Mouse (Mus musculus): ENCODE measurements around the gene Ifitm1. TPM values are rescaled to one million over a fixed set of nuclear protein-coding genes. Genes with fewer than 3 reads are reported as not detected.
"Not testable (repeated sequence)": the region's sequence is repeated elsewhere in the genome, so short reads cannot be mapped to it uniquely, and the experiment has no call there.

Ifitm1 gene
- polyA plus RNA-seq, 1 experiment from 2014 or later, result 20.1 TPM

GRCm38 (mm10) chr7:140971479-140972171 is 4.6 kb downstream of the Ifitm1 start:
- no peak for DNase-seq (ENCODE audit: low spot score)
- Histone ChIP-seq H3K27me3 (ENCODE audit: control insufficient read depth, insufficient read depth, low read length) (no peaks in the 10 kb centered on the region), H3K9me3 (replicated peaks; ENCODE audit: control insufficient read depth, low read length) (no peaks in the 10 kb centered on the region), H3K36me3 (replicated peaks; ENCODE audit: control insufficient read depth, insufficient read depth, low read depth, low read length) (no peaks in the 10 kb centered on the region), H3K4me3 (ENCODE audit: low read depth, low read length) (no peak overlapping the region), H3K9ac (replicated peaks; ENCODE audit: low read length) (no peak overlapping the region), H3K4me1 (ENCODE audit: control insufficient read depth, insufficient read depth, low read length) (peaks cover 3% of the 10 kb centered on the region), H3K27ac (replicated peaks; ENCODE audit: low read depth, low read length) (no peak overlapping the region), H3K4me2 (ENCODE audit: low read depth, low read length) (no peak overlapping the region)
- no peak for ATAC-seq (replicated peaks; ENCODE audit: insufficient number of reproducible peaks, low FRiP score, low TSS enrichment, low read depth)
- 80% methylated on average over 8 of the region's 8 CpGs for WGBS

GRCm38 (mm10) chr7:140973396-140974165 is 6.6 kb downstream of the Ifitm1 start:
- H3K36me3 ChIP-seq (replicated peaks; ENCODE audit: control insufficient read depth, insufficient read depth, low read depth, low read length), result no peaks in the 10 kb centered on the region
- peaks cover 3% of the 10 kb centered on the region; the same call in 1 of the 2 replicates for H3K4me1 ChIP-seq (ENCODE audit: control insufficient read depth, insufficient read depth, low read length)
- H3K27ac ChIP-seq (replicated peaks; ENCODE audit: low read depth, low read length), result no peak overlapping the region
- H3K9me3 ChIP-seq (replicated peaks; ENCODE audit: control insufficient read depth, low read length), result no peaks in the 10 kb centered on the region
- no peaks in the 10 kb centered on the region for H3K27me3 ChIP-seq (ENCODE audit: control insufficient read depth, insufficient read depth, low read length)
- WGBS, result 33% methylated on average over 14 of the region's 14 CpGs
- ATAC-seq (replicated peaks; ENCODE audit: insufficient number of reproducible peaks, low FRiP score, low TSS enrichment, low read depth) (no peak), DNase-seq (ENCODE audit: low spot score) (no peak)
- H3K4me3 ChIP-seq (ENCODE audit: low read depth, low read length), result no peak overlapping the region
- no peak overlapping the region for H3K4me2 ChIP-seq (ENCODE audit: low read depth, low read length)
- no peak overlapping the region for H3K9ac ChIP-seq (replicated peaks; ENCODE audit: low read length)

GRCm38 (mm10) chr7:140974940-140975339 is 7.9 kb downstream of the Ifitm1 start:
- 11% methylated on average over 9 of the region's 9 CpGs for WGBS
- H3K9me3 ChIP-seq (replicated peaks; ENCODE audit: control insufficient read depth, low read length), result no peaks in the 10 kb centered on the region
- no peaks in the 10 kb centered on the region for H3K27me3 ChIP-seq (ENCODE audit: control insufficient read depth, insufficient read depth, low read length)
- H3K4me1 ChIP-seq (ENCODE audit: control insufficient read depth, insufficient read depth, low read length), result no peaks in the 10 kb centered on the region
- no peak for ATAC-seq (replicated peaks; ENCODE audit: insufficient number of reproducible peaks, low FRiP score, low TSS enrichment, low read depth)
- H3K36me3 ChIP-seq (replicated peaks; ENCODE audit: control insufficient read depth, insufficient read depth, low read depth, low read length), result no peaks in the 10 kb centered on the region
- H3K4me3 ChIP-seq (ENCODE audit: low read depth, low read length), result no peak overlapping the region
- H3K9ac ChIP-seq (replicated peaks; ENCODE audit: low read length), result no peak overlapping the region
- DNase-seq (ENCODE audit: low spot score), result no peak
- H3K27ac ChIP-seq (replicated peaks; ENCODE audit: low read depth, low read length), result no peak overlapping the region
- H3K4me2 ChIP-seq (ENCODE audit: low read depth, low read length), result no peak overlapping the region

DNA sequence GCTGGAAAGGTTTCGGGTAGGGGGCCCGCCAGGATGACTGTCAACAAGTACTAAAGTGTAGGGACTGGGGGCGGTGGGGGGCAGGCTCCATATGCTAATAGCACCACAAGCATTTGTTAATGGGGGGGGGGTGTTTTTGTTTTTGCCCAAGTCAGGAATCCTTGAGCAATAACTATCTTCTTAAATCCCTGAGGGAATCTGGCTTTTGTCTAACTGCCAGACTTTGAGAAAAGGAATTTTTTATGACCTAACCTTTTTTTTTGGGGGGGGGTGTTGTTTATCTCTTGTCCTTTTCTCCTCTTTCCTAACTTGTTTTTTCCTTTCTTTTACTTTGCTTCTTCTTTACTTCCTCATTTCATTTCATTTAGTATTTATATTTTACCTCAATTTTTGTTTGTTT is 8.4 kb downstream of the Ifitm1 start:
- whole genome bisulfite sequencing, result 21% methylated on average over 3 of the region's 3 CpGs
- no peaks in the 10 kb centered on the region for H3K9me3 ChIP-seq (replicated peaks; ENCODE audit: control insufficient read depth, low read length)
- DNase-seq (ENCODE audit: low spot score) (no peak), ATAC-seq (replicated peaks; ENCODE audit: insufficient number of reproducible peaks, low FRiP score, low TSS enrichment, low read depth) (no peak)
- H3K4me3 ChIP-seq (ENCODE audit: low read depth, low read length), result no peak overlapping the region
- no peaks in the 10 kb centered on the region for H3K27me3 ChIP-seq (ENCODE audit: control insufficient read depth, insufficient read depth, low read length)
- H3K27ac ChIP-seq (replicated peaks; ENCODE audit: low read depth, low read length), result no peak overlapping the region
- no peak overlapping the region for H3K9ac ChIP-seq (replicated peaks; ENCODE audit: low read length)
- no peak overlapping the region for H3K4me2 ChIP-seq (ENCODE audit: low read depth, low read length)
- no peaks in the 10 kb centered on the region for H3K36me3 ChIP-seq (replicated peaks; ENCODE audit: control insufficient read depth, insufficient read depth, low read depth, low read length)
- H3K4me1 ChIP-seq (ENCODE audit: control insufficient read depth, insufficient read depth, low read length), result no peaks in the 10 kb centered on the region

DNA sequence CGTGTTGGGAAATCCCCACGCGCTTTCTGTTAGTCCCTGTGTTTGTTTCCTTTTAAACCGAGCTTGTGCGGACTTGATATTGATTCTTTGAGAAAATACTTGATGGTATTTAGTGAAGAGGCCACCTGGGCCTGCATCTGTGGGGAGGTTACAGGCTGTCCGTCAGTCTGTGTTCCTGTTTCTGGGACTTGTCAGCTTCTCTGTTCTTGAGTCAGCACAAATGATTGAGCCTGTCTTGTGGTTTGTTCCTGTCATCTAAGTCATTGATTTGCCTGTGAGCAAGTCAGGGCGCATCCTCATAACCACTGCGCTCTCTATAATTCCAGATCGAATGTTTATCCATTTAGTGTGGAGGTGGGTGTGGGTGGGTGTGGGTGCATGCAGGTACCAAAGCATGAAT is 9.7 kb downstream of the Ifitm1 start:
- H3K9ac ChIP-seq (replicated peaks; ENCODE audit: low read length); ATAC-seq (replicated peaks; ENCODE audit: insufficient number of reproducible peaks, low FRiP score, low TSS enrichment, low read depth); H3K9me3 ChIP-seq (replicated peaks; ENCODE audit: control insufficient read depth, low read length); H3K4me3 ChIP-seq (ENCODE audit: low read depth, low read length); H3K36me3 ChIP-seq (replicated peaks; ENCODE audit: control insufficient read depth, insufficient read depth, low read depth, low read length); H3K4me1 ChIP-seq (ENCODE audit: control insufficient read depth, insufficient read depth, low read length); H3K27ac ChIP-seq (replicated peaks; ENCODE audit: low read depth, low read length); H3K27me3 ChIP-seq (ENCODE audit: control insufficient read depth, insufficient read depth, low read length); H3K4me2 ChIP-seq (ENCODE audit: low read depth, low read length); DNase-seq (ENCODE audit: low spot score): not testable (repeated sequence)
- 90% methylated on average over 9 of the region's 9 CpGs for WGBS

DNA sequence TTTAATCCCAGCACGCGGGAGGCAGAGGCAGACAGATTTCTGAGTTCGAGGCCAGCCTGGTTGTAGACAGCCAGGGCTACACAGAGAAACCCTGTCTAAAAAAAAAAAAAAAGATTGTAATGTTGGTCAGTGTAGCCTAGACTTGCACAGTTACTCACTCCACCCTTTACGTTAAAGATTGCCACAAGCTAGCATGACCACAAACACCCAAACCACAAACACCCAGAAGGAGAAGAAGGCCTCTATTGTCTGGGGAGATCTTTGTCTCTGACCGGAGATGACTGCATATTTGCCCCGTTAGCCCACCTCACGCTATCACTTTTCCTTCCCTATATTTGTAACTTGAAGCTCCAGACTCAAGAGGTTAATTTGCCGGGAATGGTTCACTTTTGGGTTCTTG is 14.7 kb downstream of the Ifitm1 start:
- H3K27me3 ChIP-seq (ENCODE audit: control insufficient read depth, insufficient read depth, low read length), result no peaks in the 10 kb centered on the region
- no peak overlapping the region for H3K9ac ChIP-seq (replicated peaks; ENCODE audit: low read length)
- no peaks in the 10 kb centered on the region for H3K4me1 ChIP-seq (ENCODE audit: control insufficient read depth, insufficient read depth, low read length)
- ATAC-seq (replicated peaks; ENCODE audit: insufficient number of reproducible peaks, low FRiP score, low TSS enrichment, low read depth), result no peak
- H3K4me2 ChIP-seq (ENCODE audit: low read depth, low read length), result no peak overlapping the region
- no peaks in the 10 kb centered on the region for H3K36me3 ChIP-seq (replicated peaks; ENCODE audit: control insufficient read depth, insufficient read depth, low read depth, low read length)
- no peaks in the 10 kb centered on the region for H3K9me3 ChIP-seq (replicated peaks; ENCODE audit: control insufficient read depth, low read length)
- H3K27ac ChIP-seq (replicated peaks; ENCODE audit: low read depth, low read length), result no peak overlapping the region
- WGBS, result 86% methylated on average over 8 of the region's 8 CpGs
- H3K4me3 ChIP-seq (ENCODE audit: low read depth, low read length), result no peak overlapping the region
- no peak for DNase-seq (ENCODE audit: low spot score)

DNA sequence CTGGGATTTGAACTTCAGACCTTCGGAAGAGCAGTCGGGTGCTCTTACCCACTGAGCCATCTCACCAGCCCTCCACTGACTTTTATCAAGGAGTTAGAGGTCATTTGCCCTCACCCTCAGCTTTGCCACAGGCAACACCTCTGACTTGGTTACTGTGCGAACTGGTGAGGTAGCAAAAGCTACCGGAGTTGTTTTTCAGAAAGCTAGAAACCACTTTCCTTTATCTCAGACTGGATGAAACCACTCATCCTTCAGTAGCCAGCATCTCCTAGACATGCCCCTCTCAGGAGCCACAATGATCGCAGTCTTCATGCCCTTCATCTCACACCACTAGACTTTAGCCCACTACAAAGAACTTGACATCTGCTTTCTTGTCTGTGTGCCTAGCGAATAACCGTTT is 15.9 kb downstream of the Ifitm1 start:
- Histone ChIP-seq H3K27me3 (ENCODE audit: control insufficient read depth, insufficient read depth, low read length) (no peaks in the 10 kb centered on the region), H3K4me1 (ENCODE audit: control insufficient read depth, insufficient read depth, low read length) (no peaks in the 10 kb centered on the region), H3K9ac (replicated peaks; ENCODE audit: low read length) (no peak overlapping the region), H3K36me3 (replicated peaks; ENCODE audit: control insufficient read depth, insufficient read depth, low read depth, low read length) (no peaks in the 10 kb centered on the region), H3K27ac (replicated peaks; ENCODE audit: low read depth, low read length) (no peak overlapping the region), H3K9me3 (replicated peaks; ENCODE audit: control insufficient read depth, low read length) (no peaks in the 10 kb centered on the region), H3K4me2 (ENCODE audit: low read depth, low read length) (no peak overlapping the region), H3K4me3 (ENCODE audit: low read depth, low read length) (no peak overlapping the region)
- ATAC-seq (replicated peaks; ENCODE audit: insufficient number of reproducible peaks, low FRiP score, low TSS enrichment, low read depth), result no peak
- WGBS, result 91% methylated on average over 7 of the region's 7 CpGs
- no peak for DNase-seq (ENCODE audit: low spot score)

Data from embryonic facial prominence, embryonic 11.5 days (tissue).